Mouse (Mus musculus) frontal cortex, postnatal 10 days (tissue): ENCODE results near the gene D430041D05Rik.

ENCODE experiments used
- DNase-seq, 2 experiments: peaks; one replicate each; pipeline ENCODE4 v3.0.0; 2022; ENCODE audit warnings: low spot score in 2 of 2, mixed read lengths in 1 of 2

Gene D430041D05Rik

DNA sequence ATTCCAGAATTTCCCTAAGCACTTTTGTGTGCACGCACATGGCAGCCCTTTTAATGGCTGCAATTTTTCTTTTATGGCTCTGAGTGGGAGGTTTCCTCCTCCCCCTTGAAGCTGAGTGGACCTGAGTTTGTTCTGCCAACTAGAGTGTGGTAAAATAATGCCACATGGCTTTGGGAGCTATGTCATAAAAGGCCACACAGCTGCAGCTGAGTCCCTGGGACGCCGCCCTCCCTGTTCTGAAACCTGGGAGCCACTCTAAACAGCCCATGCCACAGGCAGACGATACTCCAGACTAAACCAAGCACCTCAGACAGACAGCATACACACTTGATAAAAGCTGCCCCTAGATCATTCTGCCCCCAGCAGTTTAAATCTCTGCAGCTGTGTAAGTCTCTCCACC, 143.8 kb downstream of the D430041D05Rik start:
- no peak for DNase-seq

DNA sequence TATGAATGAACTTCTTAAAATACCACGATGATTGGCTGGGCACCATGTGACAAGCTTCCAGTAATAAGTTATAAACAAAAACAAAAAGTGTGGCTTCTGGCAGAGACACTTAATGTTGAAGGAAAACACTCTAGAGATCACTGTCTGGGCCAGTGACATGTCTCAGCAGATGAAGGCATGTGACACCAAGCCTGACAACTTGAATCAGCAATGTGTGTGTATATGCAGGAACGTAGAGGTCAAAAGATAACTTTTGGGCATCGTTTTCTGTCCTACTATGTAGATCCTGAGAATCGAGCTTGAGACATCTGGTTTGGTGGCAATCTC, 149.1 kb downstream of the D430041D05Rik start:
- no peak for DNase-seq

DNA sequence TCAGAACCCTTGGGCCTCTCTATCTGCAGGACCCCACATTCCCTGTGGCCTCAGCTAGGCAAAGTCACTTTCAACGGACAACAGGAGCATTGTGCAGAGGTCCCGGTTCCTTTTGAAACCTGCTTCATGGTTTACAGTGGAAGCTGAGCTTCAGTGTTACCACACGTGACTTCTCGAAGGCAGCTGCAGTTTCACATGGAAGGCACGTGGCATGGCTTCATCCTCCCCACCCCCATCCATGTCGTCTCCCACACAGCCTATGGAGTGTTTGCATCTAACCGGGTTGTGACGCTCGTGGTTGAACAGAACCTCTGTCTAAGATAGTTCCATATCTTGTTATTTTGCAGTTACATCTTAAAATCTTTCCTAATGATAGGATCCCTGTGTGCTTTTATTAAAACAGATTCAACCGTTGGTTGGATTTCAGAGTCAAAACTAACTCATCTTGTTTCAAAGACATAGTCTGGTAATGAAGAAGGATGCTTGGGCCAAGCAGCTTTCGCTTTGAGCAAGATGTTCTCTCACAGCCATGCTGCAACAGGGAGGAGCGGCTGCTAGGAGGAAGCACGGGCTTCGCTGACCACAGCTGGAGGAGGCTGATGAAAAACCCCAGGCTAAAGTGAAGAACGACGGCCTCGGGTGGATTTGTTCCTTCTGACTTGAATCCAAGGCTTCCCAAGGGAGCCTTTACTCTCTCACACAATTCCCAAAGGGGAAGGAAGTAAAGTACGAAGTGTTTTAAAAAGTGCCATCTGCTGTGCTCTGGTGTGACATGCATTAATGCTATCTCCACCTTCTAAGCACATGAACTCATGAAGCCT, 149.7 kb downstream of the D430041D05Rik start:
- DNase-seq: no peak

DNA sequence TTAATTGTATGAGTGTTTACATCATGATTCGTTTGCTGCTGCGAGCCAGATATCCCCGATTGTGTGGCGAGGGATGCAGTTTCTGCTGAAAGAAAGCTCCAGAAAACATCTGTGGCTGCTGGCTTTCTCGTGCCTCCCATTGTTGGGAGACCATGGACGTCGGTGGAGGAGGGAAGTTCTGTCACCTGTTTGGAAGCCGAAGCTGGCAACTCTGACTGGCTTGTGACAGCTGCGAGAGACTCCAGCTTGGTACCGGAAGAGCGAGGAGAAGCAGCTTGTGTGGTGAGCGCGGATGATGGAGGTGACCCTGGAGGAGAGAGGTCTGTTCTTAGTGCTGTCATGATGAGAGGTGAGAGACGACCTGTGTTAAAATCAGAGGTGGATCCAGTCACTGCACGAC, 154.2 kb downstream of the D430041D05Rik start:
- DNase-seq: no peak

DNA sequence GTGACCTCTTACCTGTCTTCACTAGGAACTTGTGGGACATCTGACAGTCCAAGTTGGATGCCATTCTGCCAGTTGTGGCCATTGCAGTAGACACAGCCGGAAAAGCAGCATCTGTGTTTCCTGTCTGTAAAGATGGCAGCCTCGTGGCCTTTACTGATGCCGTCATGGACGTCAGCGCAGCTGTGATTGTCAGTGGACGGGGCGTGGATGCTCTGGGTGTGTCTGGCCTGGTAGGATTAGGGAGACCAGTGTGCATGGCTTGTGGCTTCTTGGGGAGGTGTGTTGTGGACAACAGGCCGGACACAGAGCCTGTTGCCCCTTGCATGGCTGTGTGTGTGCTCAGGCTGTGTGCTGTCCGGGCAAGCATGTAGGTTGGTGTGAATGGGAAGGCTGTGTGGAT, 155.9 kb downstream of the D430041D05Rik start:
- no peak for DNase-seq

DNA sequence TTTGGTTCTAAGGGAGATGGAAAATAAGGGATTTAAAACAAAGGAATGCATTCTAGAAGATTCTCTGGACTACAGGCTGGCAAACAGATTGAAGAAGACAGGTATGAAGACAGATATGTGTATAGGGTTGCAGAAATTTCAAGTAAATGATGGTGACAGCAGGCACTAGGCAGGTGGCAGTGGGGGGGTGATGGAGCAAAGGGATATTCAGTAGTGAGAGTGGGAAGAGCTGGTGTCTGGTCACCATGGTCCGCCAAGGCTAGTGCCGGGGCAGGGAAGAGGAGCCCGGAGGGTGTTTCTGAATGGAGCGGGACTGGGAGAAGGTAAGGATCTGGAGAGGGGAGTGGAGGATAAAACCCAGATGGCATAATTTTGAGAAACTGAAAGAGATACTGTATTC, 157.5 kb downstream of the D430041D05Rik start:
- no peak for DNase-seq

DNA sequence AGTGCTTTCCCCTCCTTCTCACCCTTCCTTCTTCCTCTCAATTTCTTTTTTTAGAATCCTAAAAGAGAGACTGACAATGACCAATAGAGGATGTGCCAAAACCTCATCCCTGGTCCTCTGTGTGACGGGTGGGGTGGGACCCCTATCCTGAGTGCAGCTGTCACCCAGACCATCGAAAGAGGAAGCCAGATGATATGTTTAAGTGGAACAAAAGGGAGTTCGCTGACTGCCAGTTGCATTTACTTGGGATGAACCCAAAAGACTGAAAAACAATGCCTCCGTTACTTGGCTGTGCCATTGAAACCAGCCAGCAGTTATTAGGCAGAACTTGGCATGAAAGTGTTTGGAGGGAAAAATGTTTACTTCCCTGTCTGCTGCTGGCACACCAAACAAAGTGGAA, 159.2 kb downstream of the D430041D05Rik start:
- no peak for DNase-seq

DNA sequence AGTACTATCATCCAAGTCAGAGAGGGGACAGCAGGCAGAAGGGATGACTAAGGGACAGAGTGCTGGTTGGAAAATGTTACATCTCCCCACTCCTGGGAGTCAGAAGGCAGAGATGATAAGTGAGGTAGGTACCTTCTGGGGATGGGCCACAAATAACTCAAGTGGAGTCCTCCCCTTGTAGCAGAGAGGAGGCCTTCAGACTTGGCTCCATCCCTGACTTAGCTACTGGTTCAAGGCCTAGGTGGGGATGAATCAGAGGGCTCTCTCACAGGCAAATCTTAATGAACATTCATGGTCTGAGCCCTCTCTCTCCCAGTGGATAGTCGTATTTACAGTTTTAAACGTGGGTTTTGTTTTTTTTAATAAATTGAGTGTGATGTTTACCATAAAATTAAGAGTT, 161.0 kb downstream of the D430041D05Rik start:
- no peak for DNase-seq

DNA sequence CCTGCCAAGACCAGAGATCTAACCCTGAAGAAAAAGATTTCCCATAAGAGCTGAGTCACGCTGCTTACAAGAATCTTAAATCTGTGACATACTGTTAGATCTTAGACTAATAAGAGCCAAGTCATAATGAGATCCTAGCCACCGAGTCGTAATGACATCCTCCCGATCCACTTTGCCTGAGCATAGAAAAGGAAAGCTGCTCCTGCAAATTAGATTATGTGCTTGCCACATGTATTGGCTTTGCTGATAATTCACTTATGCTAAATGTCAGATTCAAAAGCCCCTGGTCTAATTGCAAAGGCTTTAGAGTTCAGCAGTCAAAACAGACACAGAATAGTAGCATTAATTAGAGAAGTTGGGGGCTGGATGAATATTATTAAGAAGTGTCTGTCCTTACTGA, 164.0 kb downstream of the D430041D05Rik start:
- no peak for DNase-seq

DNA sequence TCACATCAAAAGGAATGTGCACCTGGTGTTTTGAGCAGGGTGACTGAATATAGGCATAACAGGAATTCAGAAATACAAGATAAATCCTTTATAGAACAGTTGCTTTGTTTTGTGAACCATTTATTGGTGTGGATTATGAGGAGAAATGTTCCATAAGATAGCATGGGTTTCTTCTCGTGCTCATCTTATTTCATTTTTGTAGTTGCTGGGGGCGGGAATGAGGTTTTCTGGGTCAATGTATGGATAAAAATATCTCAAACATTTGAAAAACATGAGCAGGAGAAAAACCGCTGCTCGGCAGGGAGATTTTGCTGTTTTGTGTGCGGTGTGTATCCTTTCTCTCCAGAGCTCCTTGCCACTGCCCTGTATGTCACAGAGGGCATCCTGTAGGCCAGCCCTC, 168.8 kb downstream of the D430041D05Rik start:
- DNase-seq: no peak

DNA sequence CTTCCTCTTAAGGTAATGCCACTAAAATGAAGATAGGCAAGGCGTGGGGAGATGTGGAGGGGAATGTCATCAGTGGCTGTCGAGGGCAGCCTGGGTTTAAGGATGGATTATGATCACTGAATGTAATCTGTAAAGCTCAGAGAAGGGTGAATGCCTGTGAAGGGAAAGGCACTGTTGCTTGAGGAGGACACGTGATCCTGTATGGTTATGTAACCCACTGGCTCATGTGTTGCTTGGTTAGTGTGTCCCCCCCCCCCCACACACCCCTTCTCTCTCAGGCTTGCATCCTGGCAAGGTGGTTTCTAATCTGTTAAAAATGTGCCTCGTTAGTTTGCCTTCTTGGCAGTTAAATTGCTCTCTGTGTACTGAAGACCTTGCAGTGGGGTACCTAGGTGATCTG, 173.7 kb downstream of the D430041D05Rik start:
- DNase-seq: no peak

DNA sequence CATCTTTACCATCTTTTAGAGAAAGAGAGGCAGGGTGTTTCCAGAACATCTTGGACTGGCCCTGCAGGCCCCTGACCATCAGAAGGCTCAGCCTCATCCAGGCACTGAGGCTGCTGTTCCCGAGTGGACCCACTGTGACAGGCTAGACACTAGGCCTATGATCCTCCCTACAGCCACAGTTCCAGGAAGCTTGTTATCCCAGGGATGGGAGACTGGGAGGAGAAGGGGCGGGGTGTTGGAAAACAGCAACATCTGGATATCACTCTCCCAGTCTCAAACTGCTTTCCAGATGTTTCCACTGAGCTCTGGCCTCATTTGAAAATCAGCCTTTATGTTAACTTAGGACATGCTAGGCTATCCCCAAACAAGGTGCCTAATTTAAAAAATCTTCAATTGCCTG, 180.4 kb downstream of the D430041D05Rik start:
- no peak for DNase-seq

DNA sequence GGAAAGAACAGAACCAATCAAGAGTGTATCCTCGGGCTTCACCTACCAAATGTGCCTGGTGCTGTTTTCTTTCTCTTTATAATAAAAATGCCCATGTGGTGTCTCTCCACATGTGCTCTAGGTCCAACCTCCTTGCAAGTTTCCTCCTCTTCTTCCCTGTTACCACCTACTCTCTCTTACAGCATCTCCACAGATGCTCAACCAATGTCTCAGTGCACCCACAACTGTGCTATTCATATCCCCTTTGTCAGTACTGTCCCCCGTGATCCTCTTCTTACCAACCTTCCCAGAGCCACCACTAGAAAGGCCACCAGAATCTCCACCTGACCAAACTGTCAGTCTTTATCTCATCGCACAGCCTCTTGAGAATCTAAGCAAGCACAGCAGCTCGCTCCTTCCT, 184.8 kb downstream of the D430041D05Rik start:
- DNase-seq: no peak

DNA sequence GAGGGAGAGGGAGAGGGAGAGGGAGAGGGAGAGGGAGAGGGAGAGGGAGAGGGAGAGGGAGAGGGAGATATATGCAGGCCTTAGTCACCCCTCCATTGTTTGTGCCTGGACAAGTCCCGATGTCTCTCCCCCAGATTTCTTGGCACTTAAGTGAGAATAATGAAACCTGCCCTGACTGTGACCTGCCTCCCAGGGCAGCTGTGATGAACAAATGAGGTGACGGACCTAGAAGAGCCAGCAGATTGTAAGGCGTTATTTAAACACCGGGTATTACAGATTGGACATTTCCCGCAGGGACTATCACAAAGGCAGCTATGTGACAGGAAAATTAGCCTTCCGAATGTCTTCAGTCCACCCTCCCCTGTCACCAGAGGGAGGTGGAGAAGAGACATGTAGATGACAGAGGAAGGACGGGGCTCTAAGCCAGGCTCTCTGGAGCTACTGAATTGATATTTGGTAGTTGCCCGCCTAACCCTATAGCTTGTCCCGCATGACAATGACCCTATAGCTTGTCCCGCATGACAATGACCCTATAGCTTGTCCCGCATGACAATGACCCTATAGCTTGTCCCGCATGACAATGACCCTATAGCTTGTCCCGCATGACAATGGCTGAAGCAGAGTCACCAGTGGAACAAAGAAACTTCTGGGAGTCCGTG, 191.0 kb downstream of the D430041D05Rik start:
- no peak for DNase-seq

DNA sequence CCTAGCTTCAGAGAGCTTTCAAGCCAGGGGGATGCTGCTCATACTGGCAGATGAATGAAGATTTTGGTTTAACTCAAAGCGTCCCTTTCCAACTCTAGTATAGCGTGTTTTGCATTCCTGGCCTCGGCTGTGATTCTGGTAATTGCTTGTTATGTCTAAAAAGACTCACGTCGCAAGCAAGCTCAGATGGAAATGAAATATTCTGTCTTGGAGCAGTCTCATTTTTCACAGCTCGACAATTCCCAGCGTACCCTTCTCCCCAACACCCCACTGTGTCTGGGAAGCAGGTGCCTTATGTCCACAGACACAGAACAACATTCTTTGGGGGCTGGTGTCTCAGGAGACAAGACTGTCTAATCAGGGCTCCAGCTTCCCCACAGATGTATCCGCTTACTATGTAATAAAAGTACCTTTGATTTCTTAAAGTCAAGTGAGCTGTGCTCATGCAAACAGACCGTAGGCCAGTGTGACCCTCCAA, 192.2 kb downstream of the D430041D05Rik start:
- no peak for DNase-seq

DNA sequence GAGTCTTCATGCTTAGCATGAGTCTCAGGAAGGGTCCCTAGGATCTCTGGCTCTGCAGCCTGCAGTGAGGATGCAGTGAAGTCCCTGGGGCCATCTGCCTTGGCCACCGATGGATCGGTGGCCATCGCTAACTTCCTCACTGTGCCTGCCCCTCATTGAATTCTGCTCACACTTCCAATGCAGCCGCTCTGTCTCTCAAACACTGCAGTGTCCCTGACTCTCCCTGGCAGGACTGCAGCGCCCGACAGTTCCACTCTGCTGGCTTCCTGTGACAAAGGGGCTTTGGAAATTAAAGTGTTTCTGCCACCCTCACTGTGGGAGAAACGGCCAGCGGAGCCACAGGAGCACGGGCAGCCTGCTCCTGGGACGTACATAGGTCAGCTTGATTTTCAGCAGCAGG, 192.7 kb downstream of the D430041D05Rik start:
- no peak for DNase-seq

DNA sequence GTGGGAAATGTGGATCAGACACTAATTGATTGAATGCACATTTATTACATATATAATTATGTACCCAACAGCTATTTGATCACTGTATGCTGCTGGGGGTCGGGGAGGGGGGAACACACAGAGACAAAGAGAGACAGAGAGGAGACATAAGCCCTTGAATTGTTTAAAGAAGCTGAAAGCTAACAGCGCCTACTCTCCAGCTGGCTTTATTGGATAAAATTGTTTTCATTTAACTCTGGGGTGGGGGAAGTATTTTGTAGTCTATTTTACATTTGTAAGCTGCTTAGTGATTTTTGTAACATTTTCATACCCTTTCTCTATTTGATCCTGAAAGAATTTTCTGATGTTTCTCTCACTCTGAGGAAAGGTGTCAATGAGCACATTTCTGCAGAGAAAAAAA, 201.4 kb downstream of the D430041D05Rik start:
- DNase-seq: no peak

DNA sequence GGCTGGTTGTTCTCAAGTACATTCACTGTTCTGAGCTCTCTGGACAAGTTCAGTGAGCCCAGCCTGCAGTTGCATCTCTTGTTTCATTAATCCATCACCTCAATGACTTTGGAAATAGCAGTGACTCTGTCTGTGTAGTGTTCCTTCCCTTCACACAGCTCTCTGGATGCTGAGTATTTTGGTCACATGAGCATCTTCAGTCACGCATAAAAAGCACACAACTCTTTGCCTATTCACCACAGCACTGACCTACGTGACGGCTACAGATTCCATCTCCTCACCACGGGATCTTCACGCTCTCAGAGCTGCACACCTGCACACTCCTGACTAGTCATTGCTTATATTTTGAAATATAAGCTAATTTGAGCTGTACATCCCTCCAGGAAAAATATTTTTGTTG, 202.4 kb downstream of the D430041D05Rik start:
- DNase-seq: no peak

DNA sequence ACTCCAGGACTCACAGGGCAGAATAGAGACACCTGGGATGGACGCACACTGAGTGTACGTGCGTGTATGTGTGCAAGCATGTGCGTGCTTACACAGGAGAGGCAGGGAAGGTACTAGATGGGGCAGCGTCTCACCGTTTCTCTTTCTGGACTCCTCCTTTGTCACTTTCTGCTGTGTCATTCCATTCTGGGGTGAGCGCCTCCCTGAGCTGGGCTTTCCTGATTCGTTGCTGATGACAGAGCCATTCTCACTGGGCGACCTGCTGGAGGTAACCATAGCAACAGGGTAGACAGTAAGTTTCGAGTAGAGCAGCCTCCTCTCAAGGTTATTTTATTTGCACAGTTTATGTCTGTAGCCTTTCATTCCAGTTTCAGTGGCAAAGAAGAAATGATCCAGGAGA, 202.9 kb downstream of the D430041D05Rik start:
- peak; percentile 37 to 74 for DNase-seq

DNA sequence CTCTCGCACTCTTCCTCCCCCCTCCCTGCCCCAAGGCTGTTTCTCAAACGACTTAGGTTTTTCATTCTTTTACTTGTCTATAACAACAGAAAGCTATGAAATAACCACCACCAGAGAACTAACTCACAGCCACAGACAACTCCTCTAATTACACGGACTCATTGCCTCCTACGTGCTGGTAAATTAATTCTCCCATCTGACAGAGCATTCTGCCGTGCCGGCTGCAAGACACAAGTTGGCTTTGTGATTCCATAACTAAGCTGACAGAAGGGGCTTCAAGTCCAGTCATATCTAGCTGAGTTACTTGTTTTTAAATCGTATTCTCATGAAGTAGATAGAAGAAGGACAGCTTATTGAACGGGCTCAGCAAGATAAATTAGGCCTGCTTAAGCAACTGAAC, 205.2 kb downstream of the D430041D05Rik start:
- no peak for DNase-seq

DNA sequence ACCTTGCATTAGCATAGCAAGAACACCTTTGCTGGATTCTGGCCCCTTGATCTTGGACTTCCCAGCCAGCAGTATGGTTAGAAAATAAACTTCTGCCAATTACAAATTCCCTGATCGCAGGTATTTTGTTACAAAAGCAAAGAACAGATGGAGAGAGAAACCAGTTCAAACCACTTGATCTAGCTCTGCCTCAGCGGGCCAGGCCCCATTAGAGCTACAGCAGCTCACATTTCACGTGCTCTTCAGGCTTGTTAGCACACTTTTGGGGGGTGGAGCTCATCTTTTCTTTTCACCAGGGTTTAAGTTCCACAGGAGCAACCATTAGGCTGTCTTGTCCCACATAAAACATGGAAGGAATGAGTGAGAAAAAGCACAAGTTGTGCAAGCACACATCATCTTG, 210.6 kb downstream of the D430041D05Rik start:
- DNase-seq: no peak

DNA sequence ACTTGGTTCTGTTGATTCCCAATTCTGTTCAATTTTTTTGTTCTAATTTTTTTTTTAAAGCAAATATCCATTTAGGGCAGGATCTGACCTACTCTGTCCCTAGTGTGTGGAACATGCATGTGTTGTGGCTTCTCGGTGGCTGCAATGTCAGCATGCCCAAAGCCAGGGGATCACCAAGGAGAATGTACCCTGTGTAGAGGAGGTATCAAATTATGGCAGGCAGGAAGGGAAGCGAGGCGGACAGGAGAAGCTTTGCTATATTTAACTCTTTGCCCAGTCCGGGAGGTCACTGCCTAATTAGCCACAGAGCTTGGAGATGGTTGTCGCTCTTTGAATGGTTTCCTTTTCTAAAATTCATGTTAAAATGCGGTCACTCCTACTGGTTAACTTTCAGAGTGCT, 212.6 kb downstream of the D430041D05Rik start:
- no peak for DNase-seq

DNA sequence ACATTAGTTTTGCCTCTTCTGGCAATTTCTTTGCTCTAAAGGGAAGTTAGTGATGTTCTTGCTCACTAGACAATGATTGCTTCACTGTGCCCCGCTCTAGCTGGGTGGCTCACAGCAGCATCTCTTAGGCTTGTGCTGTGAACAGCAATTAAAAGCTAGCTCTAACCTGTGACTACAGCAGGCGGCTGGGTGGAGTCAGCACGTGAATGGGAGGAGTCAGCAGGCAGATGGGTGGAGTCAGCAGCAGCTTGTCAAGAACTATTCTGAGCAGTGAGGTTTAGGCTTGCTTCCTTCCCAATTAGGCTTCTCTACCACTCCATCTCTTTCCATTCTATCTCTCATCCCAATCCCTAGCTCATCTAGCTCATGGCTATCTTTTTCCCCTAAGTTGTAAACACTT, 213.5 kb downstream of the D430041D05Rik start:
- DNase-seq: no peak
